Mouse (Mus musculus): ENCODE measurements around the gene Trdmt1. TPM values are rescaled to one million over a fixed set of nuclear protein-coding genes. Genes with fewer than 3 reads are reported as not detected.

Trdmt1 gene
- polyA plus RNA-seq, 1 experiment from 2014 or later, result 14.0 TPM

DNA sequence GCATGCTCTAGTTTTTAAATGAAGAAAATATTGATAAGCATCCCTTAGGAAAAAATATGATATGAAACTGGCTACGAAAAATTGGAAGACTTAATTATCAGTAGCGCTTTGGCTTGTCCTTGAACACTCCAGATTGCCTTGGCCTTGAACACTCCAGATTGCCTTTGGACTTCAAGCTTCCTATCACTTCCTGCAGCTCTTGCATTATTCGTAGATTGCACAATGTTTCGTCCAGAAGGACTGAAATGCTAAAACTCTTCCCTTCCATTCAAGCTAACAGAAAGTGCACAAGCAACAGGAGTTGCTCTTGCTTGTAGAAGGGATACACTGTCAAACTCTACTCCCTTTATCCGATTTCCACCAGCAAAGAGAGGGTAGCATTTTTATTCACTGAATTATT, 14.8 kb upstream of the Trdmt1 start:
- WGBS, result 88% methylated on average over 5 of the region's 5 CpGs
- Histone ChIP-seq H3K4me3 (replicated peaks; ENCODE audit: low read depth, low read length) (no peak overlapping the region), H3K27me3 (ENCODE audit: insufficient read depth, low read length) (no peaks in the 10 kb centered on the region), H3K9ac (ENCODE audit: low read depth, low read length) (no peak overlapping the region), H3K27ac (no peak overlapping the region), H3K4me2 (ENCODE audit: low read length) (no peak overlapping the region), H3K4me1 (replicated peaks; ENCODE audit: insufficient read depth, low read length) (no peaks in the 10 kb centered on the region), H3K36me3 (ENCODE audit: insufficient read depth, low read length) (no peaks in the 10 kb centered on the region), H3K9me3 (replicated peaks; ENCODE audit: low read length) (no peaks in the 10 kb centered on the region)
- DNase-seq (ENCODE audit: low spot score), result no peak
- no peak for ATAC-seq (replicated peaks; ENCODE audit: low FRiP score, low read depth)
- TF ChIP-seq CTCF (IDR thresholded peaks at IDR 0.05; ENCODE audit: low read depth), result no peak

DNA sequence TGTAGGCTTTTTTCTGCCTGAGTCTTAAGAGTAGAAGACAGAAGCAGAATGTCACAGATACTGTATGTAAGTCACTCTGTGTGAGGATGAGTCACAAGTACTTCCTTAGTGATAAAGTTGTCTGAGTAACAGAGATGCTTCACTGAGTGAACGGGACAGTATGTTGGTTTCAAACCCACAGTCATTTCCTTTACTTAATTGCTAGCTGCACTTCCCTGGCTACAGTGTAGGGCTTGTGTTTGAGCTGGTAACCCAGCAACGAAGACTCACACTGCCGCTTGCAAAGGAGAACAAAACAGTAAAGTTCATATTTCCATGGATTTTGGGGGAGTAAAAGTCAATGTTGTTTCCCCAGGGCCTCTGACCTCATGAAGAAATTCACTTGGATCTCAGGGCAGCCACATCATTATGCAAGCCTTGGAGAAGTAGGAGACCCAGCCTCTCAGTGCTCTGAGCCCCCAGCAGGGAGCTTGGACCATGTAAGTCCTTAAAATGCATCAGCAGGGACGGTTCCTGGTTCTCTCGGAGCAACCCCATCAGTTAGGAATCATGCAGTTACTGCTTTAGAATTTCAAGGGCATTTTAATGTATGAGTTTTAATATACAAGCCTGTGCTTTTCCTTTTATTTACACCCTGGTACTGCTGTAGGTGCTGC, 14.3 kb upstream of the Trdmt1 start:
- Histone ChIP-seq H3K4me2 (ENCODE audit: low read length) (no peak overlapping the region), H3K27me3 (ENCODE audit: insufficient read depth, low read length) (no peaks in the 10 kb centered on the region), H3K4me3 (replicated peaks; ENCODE audit: low read depth, low read length) (no peak overlapping the region), H3K4me1 (replicated peaks; ENCODE audit: insufficient read depth, low read length) (no peaks in the 10 kb centered on the region), H3K27ac (no peak overlapping the region), H3K9me3 (replicated peaks; ENCODE audit: low read length) (no peaks in the 10 kb centered on the region), H3K9ac (ENCODE audit: low read depth, low read length) (no peak overlapping the region), H3K36me3 (ENCODE audit: insufficient read depth, low read length) (no peaks in the 10 kb centered on the region)
- no peak for TF ChIP-seq CTCF (IDR thresholded peaks at IDR 0.05; ENCODE audit: low read depth)
- DNase-seq (ENCODE audit: low spot score) (peak; percentile 27), ATAC-seq (replicated peaks; ENCODE audit: low FRiP score, low read depth) (no peak; the same call in 1 of the 2 replicates)
- 37% methylated on average over 5 of the region's 5 CpGs for WGBS

DNA sequence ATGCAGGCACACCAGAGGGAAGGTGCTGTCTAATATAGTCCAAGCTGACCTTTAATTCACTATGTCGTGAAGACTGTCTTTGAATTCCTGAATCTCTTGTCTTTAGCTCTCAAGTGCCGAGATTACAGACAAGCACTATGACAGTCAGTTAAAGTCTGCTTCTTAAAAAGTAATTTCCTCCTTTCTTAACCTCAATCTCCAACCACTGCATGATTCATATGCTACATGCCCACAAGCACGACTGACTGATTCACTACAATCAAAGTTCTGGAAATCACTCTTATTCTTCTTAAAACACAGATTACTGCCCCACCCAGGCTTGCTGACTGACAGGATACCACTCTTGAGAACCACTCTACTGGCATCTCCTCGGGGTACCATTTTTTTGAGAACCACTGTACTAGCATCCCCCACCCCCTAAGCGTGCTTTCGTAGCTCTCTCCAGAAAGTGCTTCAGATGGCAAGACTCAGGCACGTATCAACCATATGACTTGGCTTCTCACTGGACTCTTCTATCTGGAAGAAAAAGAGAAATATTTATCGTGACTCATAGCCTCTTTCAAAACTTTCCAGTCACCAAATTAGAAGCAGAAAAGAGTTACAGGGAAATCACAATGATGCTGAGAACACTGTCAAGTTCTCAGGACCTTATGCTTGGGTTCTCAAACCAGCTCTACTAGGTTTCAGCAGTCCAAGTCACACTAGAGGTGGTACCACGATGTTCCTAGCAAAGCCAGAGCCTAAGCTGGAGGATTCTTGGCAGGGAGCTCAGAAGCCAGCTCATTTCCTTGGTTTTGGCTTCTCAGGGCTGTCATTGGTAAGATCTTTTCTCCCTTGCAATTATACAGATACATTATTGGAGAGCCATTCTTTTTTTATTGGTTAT, 12.9 kb upstream of the Trdmt1 start:
- no peak overlapping the region for H3K9ac ChIP-seq (ENCODE audit: low read depth, low read length)
- no peak overlapping the region for H3K4me3 ChIP-seq (replicated peaks; ENCODE audit: low read depth, low read length)
- no peaks in the 10 kb centered on the region for H3K27me3 ChIP-seq (ENCODE audit: insufficient read depth, low read length)
- H3K27ac ChIP-seq, result no peak overlapping the region
- WGBS, result 78% methylated on average over 9 of the region's 9 CpGs
- no peaks in the 10 kb centered on the region for H3K36me3 ChIP-seq (ENCODE audit: insufficient read depth, low read length)
- TF ChIP-seq CTCF (IDR thresholded peaks at IDR 0.05; ENCODE audit: low read depth), result no peak
- H3K9me3 ChIP-seq (replicated peaks; ENCODE audit: low read length), result no peaks in the 10 kb centered on the region
- no peak overlapping the region for H3K4me2 ChIP-seq (ENCODE audit: low read length)
- no peak for ATAC-seq (replicated peaks; ENCODE audit: low FRiP score, low read depth)
- no peak for DNase-seq (ENCODE audit: low spot score)
- no peaks in the 10 kb centered on the region for H3K4me1 ChIP-seq (replicated peaks; ENCODE audit: insufficient read depth, low read length)

DNA sequence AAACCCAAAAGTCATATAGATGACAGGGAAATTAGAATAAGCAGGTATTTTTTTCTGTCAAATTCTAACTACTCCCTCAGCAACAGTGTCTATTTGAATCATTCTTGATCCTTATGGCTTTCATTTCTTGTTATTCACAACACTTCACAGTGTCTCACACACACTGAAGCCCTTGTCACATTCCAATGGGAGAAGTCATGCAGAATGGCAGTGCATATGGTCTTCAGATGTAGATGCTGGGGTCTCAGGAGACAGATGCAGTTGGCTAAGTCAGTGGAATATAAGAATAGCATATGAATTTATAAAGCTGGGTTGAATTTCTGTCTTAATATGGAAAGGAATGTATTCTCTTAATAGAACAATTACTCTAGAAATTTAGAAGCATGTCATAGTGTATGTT, 11.8 kb upstream of the Trdmt1 start:
- ATAC-seq (replicated peaks; ENCODE audit: low FRiP score, low read depth) (no peak), DNase-seq (ENCODE audit: low spot score) (no peak)
- Histone ChIP-seq H3K4me2 (ENCODE audit: low read length) (no peak overlapping the region), H3K4me1 (replicated peaks; ENCODE audit: insufficient read depth, low read length) (no peaks in the 10 kb centered on the region), H3K27me3 (ENCODE audit: insufficient read depth, low read length) (no peaks in the 10 kb centered on the region), H3K27ac (no peak overlapping the region), H3K9me3 (replicated peaks; ENCODE audit: low read length) (no peaks in the 10 kb centered on the region), H3K9ac (ENCODE audit: low read depth, low read length) (no peak overlapping the region), H3K36me3 (ENCODE audit: insufficient read depth, low read length) (no peaks in the 10 kb centered on the region), H3K4me3 (replicated peaks; ENCODE audit: low read depth, low read length) (no peak overlapping the region)
- TF ChIP-seq CTCF (IDR thresholded peaks at IDR 0.05; ENCODE audit: low read depth), result no peak

DNA sequence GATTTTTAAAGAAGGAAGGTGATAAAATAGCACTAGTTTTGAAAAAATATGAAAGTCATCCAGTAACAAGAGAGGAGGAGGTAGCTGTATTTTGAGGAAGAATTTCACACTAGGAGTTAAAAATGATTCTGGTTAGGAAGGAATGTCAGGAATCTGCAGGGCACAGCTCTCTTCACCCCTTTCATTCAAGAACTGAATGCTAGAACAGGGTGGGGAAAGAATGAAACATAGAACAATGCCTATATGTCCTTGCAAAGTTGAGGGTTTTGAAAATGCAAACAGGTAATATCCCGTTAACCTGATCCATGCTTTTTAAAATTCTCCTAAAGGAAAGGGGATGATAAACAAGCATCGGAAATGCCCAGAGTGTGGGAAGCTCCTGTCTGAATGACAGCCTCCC, 9.5 kb upstream of the Trdmt1 start:
- TF ChIP-seq CTCF (IDR thresholded peaks at IDR 0.05; ENCODE audit: low read depth), result no peak
- DNase-seq (ENCODE audit: low spot score) (peak; percentile 40), ATAC-seq (replicated peaks; ENCODE audit: low FRiP score, low read depth) (no peak)
- Histone ChIP-seq H3K4me3 (replicated peaks; ENCODE audit: low read depth, low read length) (no peak overlapping the region), H3K9ac (ENCODE audit: low read depth, low read length) (no peak overlapping the region), H3K27ac (no peak overlapping the region), H3K9me3 (replicated peaks; ENCODE audit: low read length) (no peaks in the 10 kb centered on the region), H3K4me2 (ENCODE audit: low read length) (no peak overlapping the region), H3K36me3 (ENCODE audit: insufficient read depth, low read length) (no peaks in the 10 kb centered on the region), H3K4me1 (replicated peaks; ENCODE audit: insufficient read depth, low read length) (no peaks in the 10 kb centered on the region), H3K27me3 (ENCODE audit: insufficient read depth, low read length) (no peaks in the 10 kb centered on the region)
- 53% methylated on average over 2 of the region's 2 CpGs for WGBS

DNA sequence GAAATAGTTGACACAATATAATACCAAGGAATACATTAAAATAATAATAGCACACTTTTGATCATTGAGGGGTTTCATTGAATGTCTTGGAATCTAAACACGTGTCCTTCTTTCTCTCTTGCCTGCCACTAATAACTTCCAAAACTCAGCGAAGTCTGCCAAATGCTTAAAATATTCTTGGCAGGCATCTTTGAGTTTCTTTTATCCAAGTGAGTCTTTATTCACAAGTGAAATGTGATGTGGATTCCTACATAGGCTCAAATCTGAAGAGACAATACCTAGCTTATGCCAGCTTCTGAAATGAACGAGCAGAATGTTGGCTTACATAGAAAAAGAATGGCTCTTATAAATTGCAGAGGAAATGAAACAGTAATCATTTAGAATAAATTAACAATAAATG, 4.3 kb upstream of the Trdmt1 start:
- no peak overlapping the region for H3K9ac ChIP-seq (ENCODE audit: low read depth, low read length)
- H3K27ac ChIP-seq, result no peak overlapping the region
- no peak overlapping the region for H3K4me2 ChIP-seq (ENCODE audit: low read length)
- no peaks in the 10 kb centered on the region for H3K36me3 ChIP-seq (ENCODE audit: insufficient read depth, low read length)
- WGBS, result 80% methylated on average over 3 of the region's 3 CpGs
- H3K27me3 ChIP-seq (ENCODE audit: insufficient read depth, low read length), result no peaks in the 10 kb centered on the region
- no peak overlapping the region for H3K4me3 ChIP-seq (replicated peaks; ENCODE audit: low read depth, low read length)
- ATAC-seq (replicated peaks; ENCODE audit: low FRiP score, low read depth) (no peak), DNase-seq (ENCODE audit: low spot score) (no peak)
- no peaks in the 10 kb centered on the region for H3K4me1 ChIP-seq (replicated peaks; ENCODE audit: insufficient read depth, low read length)
- TF ChIP-seq CTCF (IDR thresholded peaks at IDR 0.05; ENCODE audit: low read depth), result no peak
- H3K9me3 ChIP-seq (replicated peaks; ENCODE audit: low read length), result no peaks in the 10 kb centered on the region
